Mouse (Mus musculus): Measurements from ENCODE around the gene Nanos3. TPM values are rescaled to one million over a fixed set of nuclear protein-coding genes. Genes with fewer than 3 reads are reported as not detected.

Gene Nanos3
- polyA plus RNA-seq (2015; fragmentation: Nextera tagmentation; extraction: Ambion mirVana): 0.31 TPM in 2 replicates

GRCm38 (mm10) chr8:84185117-84185516 lies at the start of gene Nanos3:
Gene Nanos3 (minus strand): TSS chr8:84185217.
- H3K4me1 ChIP-seq (replicated peaks): peaks cover 39% of the 10 kb centered on the region
- 78% methylated on average over 7 of the region's 7 CpGs for WGBS (ENCODE audit: insufficient replicate concordance)
- H3K27me3 ChIP-seq: peaks cover 45% of the 10 kb centered on the region
- H3K36me3 ChIP-seq (replicated peaks): no peaks in the 10 kb centered on the region
- no peaks in the 10 kb centered on the region for H3K9me3 ChIP-seq (replicated peaks)
- peak within 1 kb of the TSS; percentile 81 for H3K4me2 ChIP-seq
- no peak for ATAC-seq (ENCODE audit: insufficient read depth)
- 0 out of 2 replicates have a peak within 1 kb of the TSS, but pooled peaks have one; percentile 52 for H3K9ac ChIP-seq
- peak within 1 kb of the TSS; percentile 60 for H3K4me3 ChIP-seq (replicated peaks)
- no peak within 1 kb of the TSS for H3K27ac ChIP-seq (replicated peaks)

GRCm38 (mm10) chr8:84233055-84233454 lies 48.0 kb upstream of the Nanos3 start:
- no peaks in the 10 kb centered on the region for H3K27me3 ChIP-seq
- peaks cover 4% of the 10 kb centered on the region; the same call in 1 of the 2 replicates for H3K36me3 ChIP-seq (replicated peaks)
- no peak overlapping the region for H3K4me3 ChIP-seq (replicated peaks)
- no peak overlapping the region for H3K9ac ChIP-seq
- WGBS (ENCODE audit: insufficient replicate concordance): 71% methylated on average over 2 of the region's 2 CpGs
- H3K4me2 ChIP-seq: no peak overlapping the region
- no peak overlapping the region for H3K27ac ChIP-seq (replicated peaks)
- no peak for ATAC-seq (ENCODE audit: insufficient read depth)
- H3K9me3 ChIP-seq (replicated peaks): no peaks in the 10 kb centered on the region
- H3K4me1 ChIP-seq (replicated peaks): peaks cover 25% of the 10 kb centered on the region

- ATAC-seq (ENCODE audit: insufficient read depth): no peak
- no peaks in the 10 kb centered on the region for H3K27me3 ChIP-seq
- no peak overlapping the region for H3K27ac ChIP-seq (replicated peaks)
- peaks cover 6% of the 10 kb centered on the region for H3K4me1 ChIP-seq (replicated peaks)
- H3K9ac ChIP-seq: no peak overlapping the region
- no peak overlapping the region for H3K4me3 ChIP-seq (replicated peaks)
- WGBS (ENCODE audit: insufficient replicate concordance): 66% methylated on average over 17 of the region's 17 CpGs
- no peaks in the 10 kb centered on the region for H3K9me3 ChIP-seq (replicated peaks)
- H3K4me2 ChIP-seq: no peak overlapping the region
- peaks cover 8% of the 10 kb centered on the region; the same call in 1 of the 2 replicates for H3K36me3 ChIP-seq (replicated peaks)
Measured at GRCm38 (mm10) chr8:84230735-84231134, 45.7 kb upstream of the Nanos3 start.

GRCm38 (mm10) chr8:84223322-84224029 lies 38.5 kb upstream of the Nanos3 start:
- no peak for ATAC-seq (ENCODE audit: insufficient read depth)

GRCm38 (mm10) chr8:84222566-84223165 lies 37.6 kb upstream of the Nanos3 start:
- 0 out of 2 replicates have a peak, but pooled peaks have one; percentile 22 for ATAC-seq (ENCODE audit: insufficient read depth)
- Histone ChIP-seq H3K27ac (replicated peaks) (peak overlapping the region; percentile 72), H3K4me2 (no peak overlapping the region), H3K36me3 (replicated peaks) (peaks cover 12% of the 10 kb centered on the region), H3K4me3 (replicated peaks) (no peak overlapping the region), H3K9ac (no peak overlapping the region), H3K27me3 (no peaks in the 10 kb centered on the region), H3K4me1 (replicated peaks) (peaks cover 15% of the 10 kb centered on the region), H3K9me3 (replicated peaks) (no peaks in the 10 kb centered on the region)
- WGBS (ENCODE audit: insufficient replicate concordance): 51% methylated on average over 9 of the region's 9 CpGs

More at GRCm38 (mm10) chr8:84223322-84224029, 38.5 kb upstream of the Nanos3 start:
- Histone ChIP-seq H3K4me1 (replicated peaks) (peaks cover 15% of the 10 kb centered on the region), H3K9me3 (replicated peaks) (no peaks in the 10 kb centered on the region), H3K4me2 (no peak overlapping the region), H3K36me3 (replicated peaks) (peaks cover 8% of the 10 kb centered on the region), H3K4me3 (replicated peaks) (no peak overlapping the region), H3K27me3 (no peaks in the 10 kb centered on the region), H3K9ac (no peak overlapping the region), H3K27ac (replicated peaks) (no peak overlapping the region)
- WGBS (ENCODE audit: insufficient replicate concordance): 76% methylated on average over 21 of the region's 21 CpGs

- 45% methylated on average over 7 of the region's 7 CpGs for WGBS (ENCODE audit: insufficient replicate concordance)
- ATAC-seq (ENCODE audit: insufficient read depth): no peak
- H3K4me1 ChIP-seq (replicated peaks): peaks cover 15% of the 10 kb centered on the region
Measured at GRCm38 (mm10) chr8:84220105-84220504, 35.1 kb upstream of the Nanos3 start.

GRCm38 (mm10) chr8:84218143-84218542 lies 33.1 kb upstream of the Nanos3 start:
- WGBS (ENCODE audit: insufficient replicate concordance): 77% methylated on average over 5 of the region's 5 CpGs
- Histone ChIP-seq H3K9ac (no peak overlapping the region), H3K4me2 (no peak overlapping the region), H3K27ac (replicated peaks) (no peak overlapping the region), H3K4me3 (replicated peaks) (no peak overlapping the region), H3K9me3 (replicated peaks) (no peaks in the 10 kb centered on the region), H3K27me3 (no peaks in the 10 kb centered on the region), H3K36me3 (replicated peaks) (peaks cover 8% of the 10 kb centered on the region), H3K4me1 (replicated peaks) (peaks cover 12% of the 10 kb centered on the region)
- no peak for ATAC-seq (ENCODE audit: insufficient read depth)

More at GRCm38 (mm10) chr8:84220105-84220504, 35.1 kb upstream of the Nanos3 start:
- Histone ChIP-seq H3K9ac (no peak overlapping the region), H3K27ac (replicated peaks) (no peak overlapping the region), H3K27me3 (no peaks in the 10 kb centered on the region), H3K4me3 (replicated peaks) (no peak overlapping the region), H3K4me2 (no peak overlapping the region), H3K9me3 (replicated peaks) (no peaks in the 10 kb centered on the region), H3K36me3 (replicated peaks) (peaks cover 11% of the 10 kb centered on the region)

- Histone ChIP-seq H3K4me1 (replicated peaks) (0 out of 2 replicates have a peak, but pooled peaks cover 4% of the 10 kb centered on the region), H3K4me2 (no peak overlapping the region), H3K27me3 (no peaks in the 10 kb centered on the region), H3K27ac (replicated peaks) (no peak overlapping the region), H3K36me3 (replicated peaks) (peaks cover 13% of the 10 kb centered on the region), H3K4me3 (replicated peaks) (no peak overlapping the region), H3K9me3 (replicated peaks) (no peaks in the 10 kb centered on the region), H3K9ac (no peak overlapping the region)
- no peak for ATAC-seq (ENCODE audit: insufficient read depth)
- 85% methylated on average over 11 of the region's 11 CpGs for WGBS (ENCODE audit: insufficient replicate concordance)
Measured at GRCm38 (mm10) chr8:84217206-84217605, 32.2 kb upstream of the Nanos3 start.

- peaks cover 17% of the 10 kb centered on the region for H3K36me3 ChIP-seq (replicated peaks)
- no peaks in the 10 kb centered on the region for H3K27me3 ChIP-seq
- no peak overlapping the region for H3K4me3 ChIP-seq (replicated peaks)
- H3K4me1 ChIP-seq (replicated peaks): peaks cover 20% of the 10 kb centered on the region
- H3K4me2 ChIP-seq: no peak overlapping the region
- no peak overlapping the region for H3K9ac ChIP-seq
- no peaks in the 10 kb centered on the region for H3K9me3 ChIP-seq (replicated peaks)
- WGBS (ENCODE audit: insufficient replicate concordance): 66% methylated on average over 4 of the region's 4 CpGs
- no peak overlapping the region for H3K27ac ChIP-seq (replicated peaks)
- ATAC-seq (ENCODE audit: insufficient read depth): no peak
Measured at GRCm38 (mm10) chr8:84213277-84213676, 28.3 kb upstream of the Nanos3 start.

- no peaks in the 10 kb centered on the region for H3K27me3 ChIP-seq
- no peak overlapping the region for H3K4me3 ChIP-seq (replicated peaks)
- H3K4me2 ChIP-seq: no peak overlapping the region
- H3K9me3 ChIP-seq (replicated peaks): no peaks in the 10 kb centered on the region
- ATAC-seq (ENCODE audit: insufficient read depth): no peak
- no peak overlapping the region for H3K9ac ChIP-seq
- peaks cover 14% of the 10 kb centered on the region for H3K36me3 ChIP-seq (replicated peaks)
- H3K27ac ChIP-seq (replicated peaks): no peak overlapping the region
- WGBS (ENCODE audit: insufficient replicate concordance): 80% methylated on average over 31 of the region's 31 CpGs
- peaks cover 28% of the 10 kb centered on the region for H3K4me1 ChIP-seq (replicated peaks)
Measured at GRCm38 (mm10) chr8:84211881-84212563, 27.0 kb upstream of the Nanos3 start.

GRCm38 (mm10) chr8:84211202-84211601 lies 26.2 kb upstream of the Nanos3 start:
- 75% methylated on average over 3 of the region's 3 CpGs for WGBS (ENCODE audit: insufficient replicate concordance)
- H3K27me3 ChIP-seq: no peaks in the 10 kb centered on the region
- H3K4me2 ChIP-seq: no peak overlapping the region
- peaks cover 28% of the 10 kb centered on the region for H3K4me1 ChIP-seq (replicated peaks)
- ATAC-seq (ENCODE audit: insufficient read depth): no peak
- H3K36me3 ChIP-seq (replicated peaks): peaks cover 17% of the 10 kb centered on the region
- H3K4me3 ChIP-seq (replicated peaks): no peak overlapping the region
- no peak overlapping the region for H3K9ac ChIP-seq
- H3K27ac ChIP-seq (replicated peaks): no peak overlapping the region
- H3K9me3 ChIP-seq (replicated peaks): no peaks in the 10 kb centered on the region

Measured in liver, embryonic 15.5 days (tissue).